Mouse (Mus musculus) embryonic fibroblast, embryonic 13.5 days (primary cell): ENCODE data around the gene Hcar1.

ENCODE experiments used
- CTCF ChIP-seq: IDR thresholded peaks from 2 replicates; pipeline ENCODE4 v1.5.1; 2011; ENCODE audit warnings: mild to moderate bottlenecking, control low read depth, low read length, moderate library complexity, borderline replicate concordance; ENCODE audit not compliant: insufficient read depth
- POLR2A ChIP-seq: IDR thresholded peaks from 2 replicates; pipeline ENCODE4 v1.6.1; 2011; ENCODE audit warnings: low read depth, mild to moderate bottlenecking, control low read depth, low read length, moderate library complexity

DNA sequence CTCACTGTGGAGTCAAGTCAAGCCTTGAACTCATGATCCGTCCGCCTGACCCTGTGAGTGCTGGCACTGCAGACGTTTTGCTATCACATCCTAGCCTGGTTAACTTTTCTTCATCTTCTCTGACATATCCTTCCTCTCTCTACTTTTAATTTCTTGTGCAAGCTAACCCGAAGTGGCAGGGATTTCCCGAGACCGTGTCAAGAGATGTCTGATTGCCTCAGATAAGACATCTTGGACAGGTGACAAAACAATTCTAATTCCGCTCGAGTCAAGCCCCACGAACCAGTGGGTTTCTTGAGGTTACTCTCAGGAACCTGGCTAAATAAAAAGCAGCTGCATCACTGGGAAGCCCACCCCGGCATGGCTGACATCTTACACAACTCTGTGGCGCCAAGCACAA, 21.0 kb downstream of the Hcar1 start:
- TF ChIP-seq POLR2A (no peak), CTCF (no peak)
